ENCODE assay signal across 28 mouse cellular contexts in the genomic region with DNA sequence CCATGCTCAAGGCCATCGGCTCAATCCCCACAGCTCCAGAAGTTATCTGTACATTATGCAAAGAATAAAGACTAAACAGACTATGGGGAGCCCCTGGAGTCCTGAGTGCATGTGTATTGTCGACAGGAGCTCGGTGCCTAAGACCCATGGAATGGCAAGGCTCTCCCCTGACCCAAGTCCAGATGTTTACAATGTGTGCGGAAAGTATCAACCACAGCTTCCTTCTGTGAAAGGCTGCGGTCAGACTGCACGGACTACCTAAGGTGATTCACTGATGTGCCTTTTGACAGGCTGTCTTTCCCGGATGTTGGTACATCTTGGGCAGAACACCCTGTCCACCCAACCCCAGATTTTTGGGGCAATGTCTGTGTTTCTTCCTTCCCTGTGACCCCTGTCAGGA. TPM values are rescaled to one million over a fixed set of nuclear protein-coding genes. Genes with fewer than 3 reads are reported as not detected.
DNase-seq lines count a peak whose midpoint lies in the region; ATAC-seq and TF ChIP-seq lines count a peak whose summit lies in the region.
"Had no signal": no experiment of that assay in that cellular context is flagged by ENCODE, and none has a peak within 500 bp of the region (broad histone marks: within the 10 kb centered on the region; RNA-seq: fewer than 3 reads in every experiment).

No protein-coding gene starts in this region.

- no peak overlapping the region for H3K4me3 ChIP-seq in liver, postnatal 0 days (ENCODE audit: low read depth, low read length)
- H3K4me3 ChIP-seq: embryonic facial prominence, embryonic 12.5 days; erythroblast, embryonic 14.5 days; heart, embryonic 12.5 days; liver, embryonic 12.5 days; midbrain, embryonic 15.5 days had no signal

- TF ChIP-seq EP300 in liver, postnatal 0 days (IDR thresholded peaks at IDR 0.05; ENCODE audit: low read depth), result 0 out of 2 replicates have a peak, but pooled peaks have one; percentile 18

- no peak for TF ChIP-seq CTCF in liver, postnatal 0 days (IDR thresholded peaks at IDR 0.05; ENCODE audit: low read depth)

- 0 out of 2 replicates have a peak, but pooled peaks cover 2% of the 10 kb centered on the region for H3K27me3 ChIP-seq in liver, postnatal 0 days (ENCODE audit: insufficient read depth, low read length)
- H3K27me3 ChIP-seq: heart, embryonic 12.5 days; midbrain, embryonic 15.5 days had no signal

- WGBS in liver, postnatal 0 days (ENCODE audit: insufficient replicate concordance), result 27% methylated on average over 7 of the region's 7 CpGs

- no peak overlapping the region for H3K27ac ChIP-seq in liver, postnatal 0 days (ENCODE audit: low read depth)
- H3K27ac ChIP-seq: embryonic facial prominence, embryonic 12.5 days; hindbrain, embryonic 14.5 days; liver, embryonic 12.5 days; macrophage; midbrain, embryonic 15.5 days had no signal

- H3K4me1 ChIP-seq in liver, postnatal 0 days (ENCODE audit: insufficient read depth), result 0 out of 2 replicates have a peak, but pooled peaks cover 5% of the 10 kb centered on the region
- H3K4me1 ChIP-seq: embryonic facial prominence, embryonic 12.5 days had no signal

- peak; percentile 45; the same call in 1 of the 2 replicates for ATAC-seq in liver, postnatal 0 days
- peak; percentile 79 for ATAC-seq in common myeloid progenitor, adult 5-6 weeks (replicated peaks; ENCODE audit: low read depth, poor library complexity, severe bottlenecking)
- peak; percentile 42; the same call in 1 of the 2 replicates for ATAC-seq in megakaryocyte-erythroid progenitor cell, adult 5-6 weeks (replicated peaks; ENCODE audit: low FRiP score, low TSS enrichment, poor library complexity, severe bottlenecking)
- ATAC-seq in erythroid progenitor cell, adult 5-6 weeks (replicated peaks; ENCODE audit: low FRiP score, poor library complexity, severe bottlenecking), result no peak
- ATAC-seq: intestine, embryonic 16.5 days; liver, embryonic 12.5 days; midbrain, embryonic 15.5 days had no signal

- DNase-seq in liver, postnatal 0 days, result no peak
- DNase-seq in liver (no peak), 3134 (ENCODE audit: extremely low read depth, insufficient read length, low spot score) (peak; percentile 19), MN1 (ENCODE audit: low spot score) (no peak)
- no peak for DNase-seq in kidney, postnatal 25 days
- DNase-seq: adrenal gland, postnatal 10 days; cerebellum, adult 9-10 months; kidney, postnatal 4 days; lung, embryonic 14.5 days; thymus, adult 2 months had no signal

- H3K4me2 ChIP-seq in liver, postnatal 0 days (ENCODE audit: low read depth, low read length), result no peak overlapping the region
- H3K4me2 ChIP-seq: embryonic facial prominence, embryonic 12.5 days; heart, embryonic 12.5 days; hindbrain, embryonic 14.5 days; liver, embryonic 12.5 days; lung, embryonic 14.5 days; midbrain, embryonic 15.5 days had no signal

- H3K9ac ChIP-seq in liver, postnatal 0 days (replicated peaks), result no peak overlapping the region
- H3K9ac ChIP-seq: embryonic facial prominence, embryonic 12.5 days; heart, embryonic 12.5 days; hindbrain, embryonic 14.5 days; liver, embryonic 12.5 days; lung, embryonic 14.5 days; midbrain, embryonic 15.5 days had no signal

- H3K36me3 ChIP-seq in liver, postnatal 0 days (replicated peaks; ENCODE audit: insufficient read depth, low read length), result no peaks in the 10 kb centered on the region
- H3K36me3 ChIP-seq: embryonic facial prominence, embryonic 12.5 days; heart, embryonic 12.5 days; liver, embryonic 12.5 days; midbrain, embryonic 15.5 days had no signal

- H3K9me3 ChIP-seq in liver, postnatal 0 days (ENCODE audit: low read length), result no peaks in the 10 kb centered on the region
- H3K9me3 ChIP-seq: embryonic facial prominence, embryonic 12.5 days; heart, embryonic 12.5 days; liver, embryonic 12.5 days; midbrain, embryonic 15.5 days had no signal

RNA-seq across cellular contexts. Expression of a gene that starts 21.5 kb away (rescaled TPM):
- polyA plus RNA-seq in liver, postnatal 0 days (2015; fragmentation: Nextera tagmentation; extraction: Ambion mirVana), result 19.5 and 20.2 TPM in 2 replicates
- 4.0 and 5.5 TPM in 2 replicates for total RNA-seq in common myeloid progenitor, adult 5-6 weeks (2017)
- total RNA-seq in megakaryocyte-erythroid progenitor cell, adult 5-6 weeks (2014; fragmentation: Nextera tagmentation), result 7.6 and 8.8 TPM in 2 replicates
- 14.2 and 14.3 TPM in 2 replicates for total RNA-seq in megakaryocyte-erythroid progenitor cell, adult 5-6 weeks (2017)
- 139 and 159 TPM in 2 replicates for total RNA-seq in erythroid progenitor cell, adult 5-6 weeks (2015; ENCODE audit: low replicate concordance)
- total RNA-seq in erythroid progenitor cell, adult 5-6 weeks (2017; ENCODE audit: low replicate concordance), result 175 and 177 TPM in 2 replicates

RNA-seq across cellular contexts. Expression of a gene that starts 21.5 kb away (rescaled TPM):
- not detected in 2 replicates for polyA plus RNA-seq in liver, postnatal 0 days (2015; fragmentation: Nextera tagmentation; extraction: Ambion mirVana)
- total RNA-seq in common myeloid progenitor, adult 5-6 weeks (2017), result not detected in 2 replicates
- total RNA-seq in megakaryocyte-erythroid progenitor cell, adult 5-6 weeks (2014; fragmentation: Nextera tagmentation), result not detected in 2 replicates
- not detected in 2 replicates for total RNA-seq in megakaryocyte-erythroid progenitor cell, adult 5-6 weeks (2017)
- total RNA-seq in erythroid progenitor cell, adult 5-6 weeks (2015; ENCODE audit: low replicate concordance), result not detected in 2 replicates
- total RNA-seq in erythroid progenitor cell, adult 5-6 weeks (2017; ENCODE audit: low replicate concordance), result not detected in 2 replicates
- total RNA-seq: adrenal gland, postnatal 10 days; gastrocnemius, adult 18-20 months; layer of hippocampus, postnatal 14 days had no signal
- polyA plus RNA-seq: cortical plate, adult 2 months; embryonic facial prominence, embryonic 12.5 days; erythroblast, embryonic 14.5 days; gonadal fat pad, adult 2 months; hindbrain, embryonic 14.5 days; intestine, embryonic 16.5 days; kidney, embryonic 14.5 days; limb, embryonic 11.5 days; liver, embryonic 12.5 days; lung, embryonic 14.5 days; macrophage; midbrain, embryonic 15.5 days; thymus, adult 2 months had no signal

RNA-seq across cellular contexts. Expression of a gene that starts 28.7 kb away (rescaled TPM):
- not detected in 2 replicates for polyA plus RNA-seq in liver, postnatal 0 days (2015; fragmentation: Nextera tagmentation; extraction: Ambion mirVana)
- not detected in 2 replicates for total RNA-seq in common myeloid progenitor, adult 5-6 weeks (2017)
- total RNA-seq in megakaryocyte-erythroid progenitor cell, adult 5-6 weeks (2014; fragmentation: Nextera tagmentation), result not detected in 2 replicates
- not detected in 2 replicates for total RNA-seq in megakaryocyte-erythroid progenitor cell, adult 5-6 weeks (2017)
- not detected in 2 replicates for total RNA-seq in erythroid progenitor cell, adult 5-6 weeks (2015; ENCODE audit: low replicate concordance)
- not detected in 2 replicates for total RNA-seq in erythroid progenitor cell, adult 5-6 weeks (2017; ENCODE audit: low replicate concordance)
- total RNA-seq: adrenal gland, postnatal 10 days; gastrocnemius, adult 18-20 months; heart, postnatal 25 days had no signal
- polyA plus RNA-seq: embryonic facial prominence, embryonic 12.5 days; erythroblast, embryonic 14.5 days; heart, embryonic 12.5 days; intestine, embryonic 16.5 days; kidney, embryonic 14.5 days; limb, embryonic 11.5 days; liver, embryonic 12.5 days; lung, embryonic 14.5 days; macrophage; midbrain, embryonic 15.5 days had no signal

Comparison
In these comparisons a context has a peak if more than half of its experiments do, and no peak if none do; other contexts are left out.
1. RNA of a gene that starts 21.5 kb away (total RNA-seq): 139 to 177 TPM in erythroid progenitor cell, adult 5-6 weeks; 7.6 to 14.3 TPM in megakaryocyte-erythroid progenitor cell, adult 5-6 weeks and 4.0 to 5.5 TPM in common myeloid progenitor, adult 5-6 weeks; every median in the first group is over 4 times any median in the second.